Mouse (Mus musculus): ENCODE measurements around the gene Aldh1a1. TPM values are rescaled to one million over a fixed set of nuclear protein-coding genes. Genes with fewer than 3 reads are reported as not detected.

Gene Aldh1a1
- total and polyA plus RNA-seq, 3 experiments, result 0.21 to 1.1 (median 0.99) TPM

- no peak overlapping the region for H3K9ac ChIP-seq (ENCODE audit: insufficient read depth, low read depth)
- dilution Hi-C loops (cut with MboI; ENCODE audit: extremely low pct_ligation_motif_present, extremely low pct_unique_long_range_greater_than_20kb, low sequenced_read_pairs) (no loop called here), in situ Hi-C loops (cut with MboI; ENCODE audit: low pct_ligation_motif_present, low pct_unique_long_range_greater_than_20kb, low sequenced_read_pairs) (no loop called here)
- no peak for TF ChIP-seq BHLHE40 (IDR thresholded peaks at IDR 0.05; ENCODE audit: low read depth, low read length)
- no peak for TF ChIP-seq HCFC1 (IDR thresholded peaks at IDR 0.05; ENCODE audit: low read depth, low read length)
- no peak for TF ChIP-seq E2F4 (IDR thresholded peaks at IDR 0.05; ENCODE audit: insufficient replicate concordance, low read depth, low read length)
- H3K4me3 ChIP-seq (replicated peaks in 1 of 3; ENCODE audit: low read depth in 2 of 3, low read length in 2 of 3, poor library complexity in 1 of 3), result no peak overlapping the region
- no peaks in the 10 kb centered on the region for H3K27me3 ChIP-seq (replicated peaks)
- H3K9me3 ChIP-seq (replicated peaks; ENCODE audit: low read length), result no peaks in the 10 kb centered on the region
- no peaks in the 10 kb centered on the region for H3K79me2 ChIP-seq (replicated peaks; ENCODE audit: control insufficient read depth, extremely low read depth, insufficient read depth, poor library complexity, severe bottlenecking)
- no peak overlapping the region for H3K27ac ChIP-seq (ENCODE audit: insufficient read depth, low read depth)
- H3K4me2 ChIP-seq (ENCODE audit: insufficient read depth, low read depth, poor library complexity, severe bottlenecking), result no peak overlapping the region
- no peak for DNase-seq (ENCODE audit: extremely low read depth)
- H3K4me1 ChIP-seq (ENCODE audit: control insufficient read depth in 1 of 2, insufficient read depth in 2 of 2), result peaks cover 0 to 13% of the 10 kb centered on the region in 2 experiments; a peak in 3 of 4 replicates
- H3K36me3 ChIP-seq (replicated peaks in 1 of 2; ENCODE audit: control insufficient read depth in 1 of 2, insufficient read depth in 1 of 2, low read length in 1 of 2), result no peaks in the 10 kb centered on the region
These were observed 111.4 kb downstream of the Aldh1a1 start for GRCm38 (mm10) chr19:20603866-20604265.

GRCm38 (mm10) chr19:20614252-20614930, 121.9 kb downstream of the Aldh1a1 start:
- peaks cover 3 to 17% of the 10 kb centered on the region in 2 experiments; a peak in 3 of 4 replicates for H3K4me1 ChIP-seq (ENCODE audit: control insufficient read depth in 1 of 2, insufficient read depth in 2 of 2)
- peak overlapping the region; percentile 13; the same call in 1 of the 2 replicates for H3K4me2 ChIP-seq (ENCODE audit: insufficient read depth, low read depth, poor library complexity, severe bottlenecking)
- H3K36me3 ChIP-seq (replicated peaks in 1 of 2; ENCODE audit: control insufficient read depth in 1 of 2, insufficient read depth in 1 of 2, low read length in 1 of 2), result no peaks in the 10 kb centered on the region
- in situ Hi-C loops (cut with MboI; ENCODE audit: low pct_ligation_motif_present, low pct_unique_long_range_greater_than_20kb, low sequenced_read_pairs), result no loop called here
- no peaks in the 10 kb centered on the region for H3K79me2 ChIP-seq (replicated peaks; ENCODE audit: control insufficient read depth, extremely low read depth, insufficient read depth, poor library complexity, severe bottlenecking)
- no peak overlapping the region for H3K4me3 ChIP-seq (replicated peaks in 1 of 3; ENCODE audit: low read depth in 2 of 3, low read length in 2 of 3, poor library complexity in 1 of 3)
- no peak overlapping the region for H3K27ac ChIP-seq (ENCODE audit: insufficient read depth, low read depth)
- H3K9me3 ChIP-seq (replicated peaks; ENCODE audit: low read length), result no peaks in the 10 kb centered on the region
- no peak overlapping the region for H3K9ac ChIP-seq (ENCODE audit: insufficient read depth, low read depth)
- dilution Hi-C loops (cut with MboI; ENCODE audit: extremely low pct_ligation_motif_present, extremely low pct_unique_long_range_greater_than_20kb, low sequenced_read_pairs), result no loop called here
- no peaks in the 10 kb centered on the region for H3K27me3 ChIP-seq (replicated peaks)
- TF ChIP-seq NRF1 (IDR thresholded peaks at IDR 0.05; ENCODE audit: low read depth, low read length) (no peak), USF1 (IDR thresholded peaks at IDR 0.05; ENCODE audit: low read depth, low read length) (no peak), IRF4 (IDR thresholded peaks at IDR 0.05; ENCODE audit: low read depth, low read length) (0 out of 2 replicates have a peak, but pooled peaks have one; percentile 29), EP300 (IDR thresholded peaks at IDR 0.05; ENCODE audit: low read length) (peak; percentile 55; the same call in 1 of the 2 replicates), ETS1 (conservative IDR thresholded peaks at IDR 0.05; ENCODE audit: low read depth, low read length) (peak; percentile 24; the same call in 1 of the 2 replicates), CHD2 (IDR thresholded peaks at IDR 0.05; ENCODE audit: low read length) (no peak), KAT2A (IDR thresholded peaks at IDR 0.05; ENCODE audit: insufficient replicate concordance, low read length) (no peak), BHLHE40 (IDR thresholded peaks at IDR 0.05; ENCODE audit: low read depth, low read length) (peak; percentile 73)
- peak; percentile 32 for DNase-seq (ENCODE audit: extremely low read depth)

- H3K4me3 ChIP-seq (replicated peaks in 1 of 3; ENCODE audit: low read depth in 2 of 3, low read length in 2 of 3, poor library complexity in 1 of 3), result no peak overlapping the region
- no peaks in the 10 kb centered on the region for H3K27me3 ChIP-seq (replicated peaks)
- DNase-seq (ENCODE audit: extremely low read depth), result no peak
- H3K79me2 ChIP-seq (replicated peaks; ENCODE audit: control insufficient read depth, extremely low read depth, insufficient read depth, poor library complexity, severe bottlenecking), result no peaks in the 10 kb centered on the region
- no peak overlapping the region for H3K27ac ChIP-seq (ENCODE audit: insufficient read depth, low read depth)
- dilution Hi-C loops (cut with MboI; ENCODE audit: extremely low pct_ligation_motif_present, extremely low pct_unique_long_range_greater_than_20kb, low sequenced_read_pairs), result no loop called here
- no peak for TF ChIP-seq ZKSCAN1 (IDR thresholded peaks at IDR 0.05; ENCODE audit: borderline replicate concordance, low read depth, low read length)
- H3K9me3 ChIP-seq (replicated peaks; ENCODE audit: low read length), result no peaks in the 10 kb centered on the region
- no peaks in the 10 kb centered on the region for H3K36me3 ChIP-seq (replicated peaks in 1 of 2; ENCODE audit: control insufficient read depth in 1 of 2, insufficient read depth in 1 of 2, low read length in 1 of 2)
- no peak overlapping the region for H3K9ac ChIP-seq (ENCODE audit: insufficient read depth, low read depth)
- H3K4me1 ChIP-seq (ENCODE audit: control insufficient read depth in 1 of 2, insufficient read depth in 2 of 2), result no peaks in the 10 kb centered on the region
- in situ Hi-C loops (cut with MboI; ENCODE audit: low pct_ligation_motif_present, low pct_unique_long_range_greater_than_20kb, low sequenced_read_pairs), result no loop called here
- H3K4me2 ChIP-seq (ENCODE audit: insufficient read depth, low read depth, poor library complexity, severe bottlenecking), result no peak overlapping the region
These were observed 129.9 kb downstream of the Aldh1a1 start for GRCm38 (mm10) chr19:20622434-20622833.

Measured in CH12.LX (cell line).